Mouse (Mus musculus): Measurements from ENCODE around the gene Vmn2r21. TPM values are rescaled to one million over a fixed set of nuclear protein-coding genes. Genes with fewer than 3 reads are reported as not detected.

Gene Vmn2r21
- polyA plus RNA-seq (2014; fragmentation: Illumina TruSeq; extraction: RNeasy Lipid Tissue Mini Kit (QIAGEN cat#74804)), result not detected

GRCm38 (mm10) chr6:123533306-123533705, at the start of gene Vmn2r21:
TSS of gene Vmn2r21 (minus strand) at chr6:123533406.

Other genes starting within 250 kb of the Vmn2r21 start
- 3.0 TPM for gene Clec4e, start 243.5 kb downstream of the Vmn2r21 start, polyA plus RNA-seq (2014; fragmentation: Illumina TruSeq; extraction: RNeasy Lipid Tissue Mini Kit (QIAGEN cat#74804))
- gene Vmn2r19, start 225.1 kb downstream of the Vmn2r21 start, polyA plus RNA-seq (2014; fragmentation: Illumina TruSeq; extraction: RNeasy Lipid Tissue Mini Kit (QIAGEN cat#74804)), result not detected
- gene Vmn2r20, start 115.3 kb downstream of the Vmn2r21 start, polyA plus RNA-seq (2014; fragmentation: Illumina TruSeq; extraction: RNeasy Lipid Tissue Mini Kit (QIAGEN cat#74804)), result not detected
- not detected for gene Vmn2r22, start 117.3 kb upstream of the Vmn2r21 start, polyA plus RNA-seq (2014; fragmentation: Illumina TruSeq; extraction: RNeasy Lipid Tissue Mini Kit (QIAGEN cat#74804))
- gene Vmn2r23, start 169.3 kb upstream of the Vmn2r21 start, polyA plus RNA-seq (2014; fragmentation: Illumina TruSeq; extraction: RNeasy Lipid Tissue Mini Kit (QIAGEN cat#74804)), result not detected
- gene Vmn2r24, start 245.5 kb upstream of the Vmn2r21 start, polyA plus RNA-seq (2014; fragmentation: Illumina TruSeq; extraction: RNeasy Lipid Tissue Mini Kit (QIAGEN cat#74804)), result not detected